In the genomic region with DNA sequence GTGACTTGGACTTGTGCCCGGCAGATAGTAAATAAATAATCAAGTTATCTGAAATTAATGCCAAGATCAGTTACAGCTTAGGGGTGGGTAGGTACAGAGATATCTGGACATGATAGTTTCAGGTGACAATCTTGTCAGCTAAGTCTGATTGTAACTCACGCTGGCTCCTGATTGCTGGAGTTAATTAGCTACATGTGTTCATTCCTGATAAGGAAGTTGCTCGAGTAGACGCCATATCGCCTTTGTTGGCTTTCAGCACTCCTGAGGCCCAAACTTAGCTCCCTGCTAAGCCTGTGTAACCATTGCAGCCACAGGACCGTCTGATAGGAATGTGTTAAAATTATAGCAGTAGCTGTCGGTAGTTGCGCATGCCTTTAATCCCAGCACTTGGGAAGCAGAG, we compare ENCODE assay signal across 17 mouse cellular contexts. TPM values are rescaled to one million over a fixed set of nuclear protein-coding genes. Genes with fewer than 3 reads are reported as not detected.
DNase-seq lines count a peak whose midpoint lies in the region; ATAC-seq lines count a peak whose summit lies in the region.
"Had no signal": no experiment of that assay in that cellular context is flagged by ENCODE, and none has a peak within 500 bp of the region (broad histone marks: within the 10 kb centered on the region; RNA-seq: fewer than 3 reads in every experiment).

No protein-coding gene starts in this region.

- H3K27me3 ChIP-seq in liver, embryonic 11.5 days (replicated peaks; ENCODE audit: control insufficient read depth, insufficient read depth, low read length), result no peaks in the 10 kb centered on the region
- H3K27me3 ChIP-seq: forebrain, embryonic 15.5 days; hindbrain, embryonic 13.5 days; kidney, embryonic 15.5 days; midbrain, embryonic 13.5 days had no signal

- H3K9me3 ChIP-seq in liver, embryonic 11.5 days (ENCODE audit: control insufficient read depth, low read length), result no peaks in the 10 kb centered on the region
- H3K9me3 ChIP-seq: forebrain, embryonic 15.5 days; hindbrain, embryonic 13.5 days; kidney, embryonic 15.5 days; midbrain, embryonic 13.5 days had no signal

- peak; percentile 70 for DNase-seq in MEL-GATA-1-ER (ENCODE audit: extremely low read depth, low read depth)
- peak; percentile 60 for DNase-seq in c-Kit-positive CD71-positive TER-119-positive erythroid progenitor cells, embryonic 14.5 days (ENCODE audit: low spot score)
- no peak for DNase-seq in liver, embryonic 11.5 days (ENCODE audit: low spot score)
- no peak for DNase-seq in heart, postnatal 36 days
- no peak for DNase-seq in left cerebral cortex, postnatal 14 days (ENCODE audit: low spot score in 2 of 2)
- DNase-seq: adrenal gland, postnatal 25 days; cerebellum, adult 8-10 months; gastrocnemius, postnatal 25 days; thymus, adult 18-20 months had no signal

- peaks cover 58% of the 10 kb centered on the region for H3K36me3 ChIP-seq in liver, embryonic 11.5 days (ENCODE audit: control insufficient read depth, insufficient read depth, low read length)

- WGBS in liver, embryonic 11.5 days, result 42% methylated on average over 8 of the region's 8 CpGs

- intact Hi-C loops in heart, postnatal 36 days (cut with DNase I), result no loop called here
- intact Hi-C loops in left cerebral cortex, postnatal 14 days (cut with DNase I), result no loop called here

- peak overlapping the region; percentile 58; the same call in 1 of the 2 replicates for H3K27ac ChIP-seq in liver, embryonic 11.5 days (ENCODE audit: low read depth, low read length)
- H3K27ac ChIP-seq: forebrain, embryonic 15.5 days; hindbrain, embryonic 13.5 days; kidney, embryonic 15.5 days; midbrain, embryonic 13.5 days had no signal

- H3K4me3 ChIP-seq in liver, embryonic 11.5 days (ENCODE audit: low read depth, low read length), result no peak overlapping the region
- H3K4me3 ChIP-seq: forebrain, embryonic 15.5 days; hindbrain, embryonic 13.5 days; kidney, embryonic 15.5 days; midbrain, embryonic 13.5 days; myocyte had no signal

- H3K4me1 ChIP-seq in liver, embryonic 11.5 days (replicated peaks; ENCODE audit: control insufficient read depth, insufficient read depth, low read length), result peaks cover 8% of the 10 kb centered on the region
- H3K4me1 ChIP-seq: forebrain, embryonic 15.5 days; hindbrain, embryonic 13.5 days; kidney, embryonic 15.5 days; midbrain, embryonic 13.5 days had no signal

- peak; percentile 95 for ATAC-seq in liver, embryonic 11.5 days (replicated peaks; ENCODE audit: low FRiP score)
- ATAC-seq in megakaryocyte progenitor cell, adult 5-6 weeks (replicated peaks; ENCODE audit: poor library complexity), result peak; percentile 93
- no peak for ATAC-seq in activated CD4-positive, CD25-positive, alpha-beta regulatory T cell, adult 4 months
- ATAC-seq: forebrain, embryonic 15.5 days; inflammation-experienced regulatory T-cells, adult 6 months; midbrain, embryonic 13.5 days had no signal

- no peak overlapping the region for H3K9ac ChIP-seq in liver, embryonic 11.5 days (ENCODE audit: low read depth, low read length)
- H3K9ac ChIP-seq: forebrain, embryonic 15.5 days; hindbrain, embryonic 13.5 days; kidney, embryonic 15.5 days; midbrain, embryonic 13.5 days had no signal

- no peak overlapping the region for H3K4me2 ChIP-seq in liver, embryonic 11.5 days
- H3K4me2 ChIP-seq: forebrain, embryonic 15.5 days; hindbrain, embryonic 13.5 days; kidney, embryonic 15.5 days; midbrain, embryonic 13.5 days had no signal

RNA-seq across cellular contexts. Expression of a gene that starts 40.2 kb away (rescaled TPM):
- 178 and 192 TPM in 2 replicates for polyA plus RNA-seq in liver, embryonic 11.5 days (2014; fragmentation: Nextera tagmentation; extraction: Ambion mirVana)
- total RNA-seq in megakaryocyte progenitor cell, adult 5-6 weeks (2015), result 223 and 232 TPM in 2 replicates
- total RNA-seq in megakaryocyte progenitor cell, adult 5-6 weeks (2017), result 104 and 140 TPM in 2 replicates
- 100 to 1,000 TPM; 109 to 124 TPM for polyA plus RNA-seq in activated CD4-positive, CD25-positive, alpha-beta regulatory T cell, adult 4 months (2017; shearing (Covaris generic))
- total RNA-seq in heart, postnatal 36 days (2021), result 100 to 1,000 TPM; 107 to 116 TPM
- total RNA-seq in left cerebral cortex, postnatal 14 days (2021), result 100 to 1,000 TPM; 134 to 143 TPM

Comparison
In these comparisons a context has a peak if more than half of its experiments do, and no peak if none do; other contexts are left out.
1. DNase-seq: peak in MEL-GATA-1-ER (single experiment) and c-Kit-positive CD71-positive TER-119-positive erythroid progenitor cells, embryonic 14.5 days (single experiment); none in liver, embryonic 11.5 days (single experiment), heart, postnatal 36 days (0 of 2) and left cerebral cortex, postnatal 14 days (0 of 2).